Mouse (Mus musculus) heart, embryonic 14.5 days (tissue): ENCODE data around the gene Rreb1. TPM values are rescaled to one million over a fixed set of nuclear protein-coding genes. Genes with fewer than 3 reads are reported as not detected.

Experiments used
- ATAC-seq: fragments of 200-750 bp; cut with Nextera tagmentation; 2 replicates; pipeline ENCODE4 v1.8.0; 2017; ENCODE audit warnings: low read depth, moderate TSS enrichment; ENCODE audit not compliant: insufficient number of reproducible peaks, insufficient read depth, low FRiP score
- H3K27ac ChIP-seq, 2 experiments: fragments of 200-500 bp in 1 of 2; fragments of 300-500 bp in 1 of 2; sonication (generic) in 1 of 2; replicated peaks in 1 of 2; 2 replicates each; pipeline ENCODE4 v1.5.1; 2012 to 2014; ENCODE audit warnings: low read depth in 2 of 2, low read length in 2 of 2, control low read depth in 1 of 2, mild to moderate bottlenecking in 1 of 2, mixed read lengths in 1 of 2; ENCODE audit not compliant: control insufficient read depth in 1 of 2, insufficient read depth in 1 of 2
- H3K27me3 ChIP-seq: fragments of 300-500 bp; sonication (generic); 2 replicates; pipeline ENCODE4 v1.6.1; 2014; ENCODE audit warnings: mild to moderate bottlenecking, low read length, control low read depth; ENCODE audit not compliant: control insufficient read depth, insufficient read depth
- H3K36me3 ChIP-seq: fragments of 300-500 bp; sonication (generic); 2 replicates; pipeline ENCODE4 v1.6.1; 2014; ENCODE audit warnings: mild to moderate bottlenecking, control low read depth, low read length, mixed read lengths; ENCODE audit not compliant: control insufficient read depth, insufficient read depth
- H3K4me1 ChIP-seq, 2 experiments: fragments of 200-500 bp in 1 of 2; fragments of 300-500 bp in 1 of 2; sonication (generic) in 1 of 2; 2 replicates each; pipeline ENCODE4 v1.6.1; 2012 to 2014; ENCODE audit warnings: low read length in 2 of 2, control low read depth in 1 of 2, mixed read lengths in 1 of 2; ENCODE audit not compliant: control insufficient read depth in 2 of 2, insufficient read depth in 2 of 2
- H3K4me2 ChIP-seq: fragments of 300-500 bp; sonication (generic); 2 replicates; pipeline ENCODE4 v1.6.1; 2014; ENCODE audit warnings: mild to moderate bottlenecking, low read length
- H3K4me3 ChIP-seq, 2 experiments: fragments of 200-500 bp in 1 of 2; fragments of 300-500 bp in 1 of 2; sonication (generic) in 1 of 2; 2 replicates each; pipeline ENCODE4 v1.5.1; 2012 to 2014; ENCODE audit warnings: low read length in 2 of 2, mild to moderate bottlenecking in 2 of 2, control low read depth in 1 of 2, low read depth in 1 of 2, moderate library complexity in 1 of 2; ENCODE audit not compliant: control insufficient read depth in 1 of 2, insufficient read depth in 1 of 2
- H3K9ac ChIP-seq: fragments of 300-500 bp; sonication (generic); 2 replicates; pipeline ENCODE4 v1.6.1; 2014; ENCODE audit warnings: mild to moderate bottlenecking, low read length
- H3K9me3 ChIP-seq: fragments of 300-500 bp; sonication (generic); 2 replicates; pipeline ENCODE4 v1.6.1; 2016; ENCODE audit warnings: low read length, control low read depth; ENCODE audit not compliant: control insufficient read depth
- WGBS: fragments of 180-500 bp; shearing (Covaris S2); extraction: QIAGEN DNeasy Blood & Tissue Kit; methylation state at CpG from one replicate; pipeline ENCODE4 v1.1.7; 2014; 5-methylcytosine and 5-hydroxymethylcytosine counted together
- polyA plus RNA-seq: library from polyadenylated mRNA; unstranded; fragments of >200 nt; fragmentation: Nextera tagmentation; extraction: Ambion mirVana; gene quantifications from 2 replicates; pipeline ENCODE4 v1.2.1, GENCODE M21; 2014

Rreb1 gene
- polyA plus RNA-seq, 1 experiment from 2014 or later = 17.8 TPM

- no peak overlapping the region for H3K9ac ChIP-seq
- no peaks in the 10 kb centered on the region for H3K27me3 ChIP-seq
- peaks cover 11 to 23% of the 10 kb centered on the region in 2 experiments for H3K4me1 ChIP-seq
- H3K4me3 ChIP-seq = no peak overlapping the region
- H3K36me3 ChIP-seq = no peaks in the 10 kb centered on the region
- no peak for ATAC-seq
- H3K9me3 ChIP-seq = no peaks in the 10 kb centered on the region
- 78% methylated on average over 9 of the region's 9 CpGs for WGBS
- no peak overlapping the region for H3K4me2 ChIP-seq
- H3K27ac ChIP-seq = no peak overlapping the region
Measured at GRCm38 (mm10) chr13:37846962-37847570, 68.9 kb downstream of the Rreb1 start.

- Histone ChIP-seq H3K27ac (no peak overlapping the region), H3K36me3 (no peaks in the 10 kb centered on the region), H3K27me3 (no peaks in the 10 kb centered on the region), H3K4me3 (no peak overlapping the region), H3K4me1 (peaks cover 14 to 30% of the 10 kb centered on the region in 2 experiments), H3K4me2 (no peak overlapping the region), H3K9ac (no peak overlapping the region), H3K9me3 (no peaks in the 10 kb centered on the region)
- 78% methylated on average over 16 of the region's 17 CpGs for WGBS
- ATAC-seq = no peak
Measured at GRCm38 (mm10) chr13:37847601-37848358, 69.6 kb downstream of the Rreb1 start.

GRCm38 (mm10) chr13:37848438-37848837, 70.2 kb downstream of the Rreb1 start:
- no peak overlapping the region for H3K4me2 ChIP-seq
- no peak overlapping the region for H3K9ac ChIP-seq
- H3K4me3 ChIP-seq = no peak overlapping the region
- ATAC-seq = no peak
- H3K4me1 ChIP-seq = peaks cover 16 to 36% of the 10 kb centered on the region in 2 experiments
- no peak overlapping the region for H3K27ac ChIP-seq
- H3K36me3 ChIP-seq = no peaks in the 10 kb centered on the region
- 94% methylated on average over 5 of the region's 5 CpGs for WGBS
- no peaks in the 10 kb centered on the region for H3K9me3 ChIP-seq
- no peaks in the 10 kb centered on the region for H3K27me3 ChIP-seq

DNA sequence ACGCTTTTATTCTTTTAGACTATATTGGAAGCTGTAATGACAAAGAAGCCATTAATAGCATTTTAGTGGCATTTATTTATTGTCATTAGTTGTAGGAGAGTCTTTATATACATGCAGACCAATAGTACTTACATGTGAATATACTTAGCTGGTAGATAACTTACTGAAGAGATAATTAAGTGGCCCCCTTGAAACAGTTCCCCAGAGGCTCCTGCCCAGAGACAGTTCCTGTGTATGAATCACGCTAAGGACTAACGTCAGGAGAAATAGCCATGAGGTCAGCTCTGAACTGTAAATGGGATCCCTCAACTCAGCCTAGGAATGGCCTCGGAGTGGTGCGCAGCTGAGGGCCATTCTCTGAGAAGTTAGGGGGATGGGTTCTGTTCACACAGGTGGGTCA, 73.4 kb downstream of the Rreb1 start:
- H3K27me3 ChIP-seq = no peaks in the 10 kb centered on the region
- H3K4me3 ChIP-seq = no peak overlapping the region
- H3K36me3 ChIP-seq = no peaks in the 10 kb centered on the region
- no peaks in the 10 kb centered on the region for H3K9me3 ChIP-seq
- peaks cover 19 to 38% of the 10 kb centered on the region in 2 experiments for H3K4me1 ChIP-seq
- no peak overlapping the region for H3K9ac ChIP-seq
- no peak overlapping the region for H3K27ac ChIP-seq
- ATAC-seq = no peak
- H3K4me2 ChIP-seq = no peak overlapping the region
- 56% methylated on average over 5 of the region's 5 CpGs for WGBS

- Histone ChIP-seq H3K27ac (no peak overlapping the region; a peak in 1 of 4 replicates), H3K4me1 (peaks cover 20 to 47% of the 10 kb centered on the region in 2 experiments), H3K4me2 (no peak overlapping the region)
Measured at GRCm38 (mm10) chr13:37852850-37853249, 74.7 kb downstream of the Rreb1 start.

GRCm38 (mm10) chr13:37853441-37853840, 75.2 kb downstream of the Rreb1 start:
- no peak overlapping the region for H3K4me3 ChIP-seq
- 0 out of 2 replicates have a peak overlapping the region, but pooled peaks have one; percentile 8 for H3K4me2 ChIP-seq
- no peak overlapping the region for H3K9ac ChIP-seq
- H3K27me3 ChIP-seq = no peaks in the 10 kb centered on the region
- ATAC-seq = no peak
- 43% methylated on average over 4 of the region's 4 CpGs for WGBS
- no peaks in the 10 kb centered on the region for H3K9me3 ChIP-seq
- no peaks in the 10 kb centered on the region for H3K36me3 ChIP-seq
- H3K4me1 ChIP-seq = peaks cover 25 to 53% of the 10 kb centered on the region in 2 experiments
- no peak overlapping the region for H3K27ac ChIP-seq

More at GRCm38 (mm10) chr13:37852850-37853249, 74.7 kb downstream of the Rreb1 start:
- H3K27me3 ChIP-seq = no peaks in the 10 kb centered on the region
- H3K9ac ChIP-seq = no peak overlapping the region
- no peak overlapping the region for H3K4me3 ChIP-seq
- WGBS = 64% methylated on average over 3 of the region's 3 CpGs
- no peaks in the 10 kb centered on the region for H3K36me3 ChIP-seq
- ATAC-seq = no peak
- no peaks in the 10 kb centered on the region for H3K9me3 ChIP-seq

DNA sequence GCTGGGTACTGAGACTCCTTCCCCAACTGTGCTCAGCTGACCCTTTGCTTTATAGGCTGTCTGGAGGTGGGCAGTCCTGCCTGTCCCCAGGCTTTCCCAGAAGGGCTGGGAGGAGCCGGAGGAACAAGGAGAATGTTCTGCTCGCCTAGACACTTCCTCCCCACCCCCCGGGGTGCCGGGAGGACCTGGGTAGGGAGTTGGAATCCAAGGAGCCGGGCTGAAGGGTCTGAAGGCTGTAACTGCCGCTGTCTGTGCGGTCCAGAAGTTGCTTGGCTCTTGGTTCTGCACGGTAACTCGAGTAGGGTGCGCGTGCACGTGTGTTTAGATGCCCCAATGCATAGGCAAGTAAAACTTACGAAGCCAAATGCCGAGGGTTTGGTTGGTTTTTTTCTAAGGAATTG, 75.8 kb downstream of the Rreb1 start:
- Histone ChIP-seq H3K27me3 (no peaks in the 10 kb centered on the region), H3K4me2 (peak overlapping the region; percentile 71), H3K9me3 (no peaks in the 10 kb centered on the region), H3K4me3 (peak overlapping the region; percentile 27 to 32), H3K4me1 (peaks cover 30 to 58% of the 10 kb centered on the region in 2 experiments), H3K36me3 (no peaks in the 10 kb centered on the region), H3K27ac (peak overlapping the region; percentile 64 to 69), H3K9ac (peak overlapping the region; percentile 68)
- 5% methylated on average over 14 of the region's 14 CpGs for WGBS
- no peak for ATAC-seq
